Mouse (Mus musculus) MEL (cell line): ENCODE results near the gene Sel1l. TPM values are rescaled to one million over a fixed set of nuclear protein-coding genes. Genes with fewer than 3 reads are reported as not detected.

Experiments
- DNase-seq: peaks from one replicate; pipeline ENCODE4 v3.0.0; 2011; ENCODE audit warnings: low read depth, low spot score
- H3K27ac ChIP-seq: 2 replicates; pipeline ENCODE4 v1.5.1; 2012; ENCODE audit warnings: low read depth, mild to moderate bottlenecking, control low read depth, low read length, moderate library complexity; ENCODE audit not compliant: control insufficient read depth
- H3K27me3 ChIP-seq, 2 experiments: fragments of 150-350 bp in 1 of 2; sonication (generic) in 1 of 2; 2 replicates each; pipeline ENCODE4 v1.6.1; 2012; ENCODE audit warnings: low read length in 2 of 2, mild to moderate bottlenecking in 2 of 2, improper control_type of control experiment in 1 of 2, moderate library complexity in 1 of 2; ENCODE audit not compliant: insufficient read depth in 2 of 2, control insufficient read depth in 1 of 2
- H3K36me3 ChIP-seq, 2 experiments: 2 replicates each; pipeline ENCODE4 v1.6.1; 2012 to 2014; ENCODE audit warnings: low read length in 2 of 2, improper control_type of control experiment in 1 of 2, inconsistent platforms in 1 of 2, mild to moderate bottlenecking in 1 of 2; ENCODE audit not compliant: insufficient read depth in 2 of 2, control insufficient read depth in 1 of 2
- H3K4me1 ChIP-seq, 2 experiments: fragments of 150-350 bp in 1 of 2; sonication (generic) in 1 of 2; 2 replicates each; pipeline ENCODE4 v1.6.1; 2012; ENCODE audit warnings: low read length in 2 of 2, improper control_type of control experiment in 1 of 2, mild to moderate bottlenecking in 1 of 2; ENCODE audit not compliant: insufficient read depth in 2 of 2, control insufficient read depth in 1 of 2
- H3K4me3 ChIP-seq, 2 experiments: fragments of 150-350 bp in 1 of 2; sonication (generic) in 1 of 2; 2 replicates each; pipeline ENCODE4 v1.5.1; 2012; ENCODE audit warnings: low read depth in 2 of 2, low read length in 2 of 2, mild to moderate bottlenecking in 2 of 2, moderate library complexity in 2 of 2, control low read depth in 1 of 2, improper control_type of control experiment in 1 of 2; ENCODE audit not compliant: control insufficient read depth in 1 of 2, insufficient read depth in 1 of 2
- H3K79me2 ChIP-seq: 2 replicates; pipeline ENCODE4 v1.6.1; 2012; ENCODE audit warnings: mild to moderate bottlenecking, low read length, moderate library complexity; ENCODE audit not compliant: control insufficient read depth, poor library complexity, insufficient read depth
- H3K9ac ChIP-seq: 2 replicates; pipeline ENCODE4 v1.6.1; 2012; ENCODE audit warnings: low read depth, mild to moderate bottlenecking, control low read depth, low read length, moderate library complexity; ENCODE audit not compliant: control insufficient read depth, poor library complexity, severe bottlenecking
- H3K9me3 ChIP-seq: fragments of 150-350 bp; sonication (generic); replicated peaks from 2 replicates; pipeline ENCODE4 v1.6.1; 2012; ENCODE audit warnings: mild to moderate bottlenecking, low read length, improper control_type of control experiment, moderate library complexity; ENCODE audit not compliant: insufficient read depth
- CHD1 ChIP-seq: IDR thresholded peaks from 2 replicates; pipeline ENCODE4 v1.6.1; 2012; ENCODE audit warnings: low read depth, mild to moderate bottlenecking, inconsistent platforms, low read length, improper control_type of control experiment
- CHD2 ChIP-seq: IDR thresholded peaks from 2 replicates; pipeline ENCODE4 v1.6.1; 2011; ENCODE audit warnings: low read length, improper control_type of control experiment
- CTCF ChIP-seq, 3 experiments: IDR thresholded peaks in 2 of 3; conservative IDR thresholded peaks in 1 of 3; 2 replicates each; pipeline ENCODE4 v1.5.1; 2011 to 2012; ENCODE audit warnings: low read length in 3 of 3, low read depth in 2 of 3, mild to moderate bottlenecking in 2 of 3, improper control_type of control experiment in 1 of 3, inconsistent platforms in 1 of 3, mixed read lengths in 1 of 3, moderate library complexity in 1 of 3; ENCODE audit not compliant: control insufficient read depth in 1 of 3, insufficient read depth in 1 of 3, poor library complexity in 1 of 3, severe bottlenecking in 1 of 3
- E2F4 ChIP-seq: IDR thresholded peaks from 2 replicates; pipeline ENCODE4 v1.6.1; 2011; ENCODE audit warnings: low read depth, low read length, improper control_type of control experiment, borderline replicate concordance
- GATA1 ChIP-seq: IDR thresholded peaks from 2 replicates; pipeline ENCODE4 v1.6.1; 2011; ENCODE audit warnings: low read depth, low read length, improper control_type of control experiment
- KAT2A ChIP-seq: conservative IDR thresholded peaks from 2 replicates; pipeline ENCODE4 v1.6.1; 2012; ENCODE audit warnings: low read depth, low read length, improper control_type of control experiment, inconsistent platforms
- MAX ChIP-seq: IDR thresholded peaks from 2 replicates; pipeline ENCODE4 v1.6.1; 2011; ENCODE audit warnings: low read length, improper control_type of control experiment
- MEF2A ChIP-seq: IDR thresholded peaks from 2 replicates; pipeline ENCODE4 v1.6.1; 2014; ENCODE audit warnings: low read depth, mild to moderate bottlenecking, inconsistent platforms, low read length, improper control_type of control experiment; ENCODE audit not compliant: poor library complexity, insufficient replicate concordance, severe bottlenecking; ENCODE audit errors: extremely low read depth
- MYC ChIP-seq: IDR thresholded peaks from 2 replicates; pipeline ENCODE4 v1.6.1; 2011; ENCODE audit warnings: low read depth, mild to moderate bottlenecking, low read length, improper control_type of control experiment, moderate library complexity
- NELFE ChIP-seq: IDR thresholded peaks from 2 replicates; pipeline ENCODE4 v1.6.1; 2011; ENCODE audit warnings: low read depth, low read length, improper control_type of control experiment
- POLR2AphosphoS5 ChIP-seq: IDR thresholded peaks from 2 replicates; pipeline ENCODE4 v1.6.1; 2012; ENCODE audit warnings: low read depth, borderline replicate concordance, mild to moderate bottlenecking, inconsistent platforms, low read length, moderate library complexity, mixed read lengths
- RAD21 ChIP-seq: IDR thresholded peaks from 2 replicates; pipeline ENCODE4 v1.6.1; 2011; ENCODE audit warnings: mild to moderate bottlenecking, low read depth, low read length, improper control_type of control experiment
- SIN3A ChIP-seq: IDR thresholded peaks from 2 replicates; pipeline ENCODE4 v1.6.1; 2012; ENCODE audit warnings: low read length, improper control_type of control experiment, inconsistent platforms
- USF2 ChIP-seq, 2 experiments: IDR thresholded peaks; 2 replicates each; pipeline ENCODE4 v1.6.1; 2011 to 2012; ENCODE audit warnings: improper control_type of control experiment in 2 of 2, low read length in 2 of 2, borderline replicate concordance in 1 of 2, inconsistent platforms in 1 of 2, low read depth in 1 of 2, mild to moderate bottlenecking in 1 of 2; ENCODE audit not compliant: insufficient read depth in 1 of 2
- ZKSCAN1 ChIP-seq: IDR thresholded peaks from 2 replicates; pipeline ENCODE4 v1.6.1; 2012; ENCODE audit warnings: low read depth, mild to moderate bottlenecking, inconsistent platforms, low read length, improper control_type of control experiment, moderate library complexity
- ZNF384 ChIP-seq: IDR thresholded peaks from 2 replicates; pipeline ENCODE4 v1.6.1; 2012; ENCODE audit warnings: low read depth, mild to moderate bottlenecking, inconsistent platforms, low read length, improper control_type of control experiment
- polyA plus RNA-seq, 2 experiments: library from polyadenylated mRNA; stranded (reverse) in 1 of 2; unstranded in 1 of 2; fragments of >175 nt in 1 of 2; fragments of >200 nt in 1 of 2; gene quantifications; 2 replicates each; pipeline versions ENCODE4 v1.2.1 to v1.2.4; 2012; ENCODE audit warnings: low replicate concordance in 2 of 2, low read depth in 1 of 2; ENCODE audit not compliant: insufficient read length in 2 of 2, insufficient read depth in 1 of 2, missing spikeins in 1 of 2
- total RNA-seq: library from RNA; depleted of rRNA; stranded (reverse); fragments of 300-350 nt; gene quantifications from 2 replicates; pipeline ENCODE4 v1.2.3, GENCODE M21; 2012

Sel1l gene
- total and polyA plus RNA-seq, 3 experiments: 32.0 to 299 (median 35.6) TPM

- TF ChIP-seq ZKSCAN1: no peak
- no peak for TF ChIP-seq GATA1
- TF ChIP-seq POLR2AphosphoS5: no peak
- TF ChIP-seq MEF2A: no peak
- TF ChIP-seq CHD1: no peak
- peak; percentile 33; the same call in 1 of the 2 replicates for TF ChIP-seq KAT2A
- no peak for TF ChIP-seq E2F4
- no peak for TF ChIP-seq RAD21
- DNase-seq: peak; percentile 53
- Histone ChIP-seq H3K79me2 (peaks cover 14% of the 10 kb centered on the region), H3K4me3 (no peak overlapping the region), H3K27me3 (no peaks in the 10 kb centered on the region), H3K9ac (peak overlapping the region; percentile 55; the same call in 1 of the 2 replicates), H3K4me1 (peaks cover 7 to 11% of the 10 kb centered on the region in 2 experiments; a peak in 3 of 4 replicates), H3K36me3 (peaks cover 4 to 20% of the 10 kb centered on the region in 2 experiments; a peak in 3 of 4 replicates), H3K27ac (peak overlapping the region; percentile 79), H3K9me3 (no peaks in the 10 kb centered on the region)
These were observed 3.6 kb downstream of the Sel1l start for GRCm38 (mm10) chr12:91845393-91845792.

GRCm38 (mm10) chr12:91844542-91844941 lies 4.4 kb downstream of the Sel1l start:
- H3K9me3 ChIP-seq: no peaks in the 10 kb centered on the region
- no peaks in the 10 kb centered on the region for H3K27me3 ChIP-seq
- H3K4me3 ChIP-seq: no peak overlapping the region
- no peak overlapping the region for H3K27ac ChIP-seq
- peaks cover 4 to 18% of the 10 kb centered on the region in 2 experiments for H3K36me3 ChIP-seq
- peaks cover 14% of the 10 kb centered on the region for H3K79me2 ChIP-seq
- TF ChIP-seq MYC (no peak), SIN3A (no peak), NELFE (no peak), CTCF (IDR thresholded peaks at IDR 0.05 in 2 of 3, conservative IDR thresholded peaks at IDR 0.05 in 1 of 3; ENCODE audit: control insufficient read depth in 1 of 3, insufficient read depth in 1 of 3, low read depth in 2 of 3, low read length in 3 of 3, poor library complexity in 1 of 3, severe bottlenecking in 1 of 3) (no peak), ZNF384 (no peak), ZKSCAN1 (no peak), CHD2 (no peak), USF2 (IDR thresholded peaks at IDR 0.05; ENCODE audit: borderline replicate concordance in 1 of 2, insufficient read depth in 1 of 2, low read depth in 1 of 2, low read length in 2 of 2) (no peak), MAX (no peak)
- H3K4me1 ChIP-seq: peaks cover 7 to 11% of the 10 kb centered on the region in 2 experiments; a peak in 3 of 4 replicates
- H3K9ac ChIP-seq: no peak overlapping the region
- no peak for DNase-seq
